Mouse (Mus musculus): ENCODE results near the gene Cubn.

GRCm38 (mm10) chr2:13399480-13400072, 92.0 kb downstream of the Cubn start:
- TF ChIP-seq CEBPB (IDR thresholded peaks at IDR 0.05; ENCODE audit: insufficient read depth, poor library complexity, severe bottlenecking) (peak; percentile 77), POLR2A (IDR thresholded peaks at IDR 0.05; ENCODE audit: insufficient read length, low read depth) (no peak), TCF12 (IDR thresholded peaks at IDR 0.05; ENCODE audit: insufficient read depth, poor library complexity, severe bottlenecking) (no peak), REST (IDR thresholded peaks at IDR 0.05; ENCODE audit: insufficient read depth, insufficient read length) (no peak), MAX (IDR thresholded peaks at IDR 0.05; ENCODE audit: low read depth) (no peak), POLR2AphosphoS2 (IDR thresholded peaks at IDR 0.05; ENCODE audit: insufficient read length, low read depth) (no peak), USF1 (IDR thresholded peaks at IDR 0.05; ENCODE audit: low read depth) (no peak)
